Comparison of ENCODE assay signal across 28 mouse cellular contexts in genomic region chr9:77444876-77445275, GRCm38 (mm10).
DNase-seq lines count a peak whose midpoint lies in the region; ATAC-seq lines count a peak whose summit lies in the region.
"Had no signal": no experiment of that assay in that cellular context is flagged by ENCODE, and none has a peak within 500 bp of the region (broad histone marks: within the 10 kb centered on the region; RNA-seq: fewer than 3 reads in every experiment).

No protein-coding gene starts in this region.

- no peaks in the 10 kb centered on the region for H3K9me3 ChIP-seq in embryonic facial prominence, embryonic 14.5 days (ENCODE audit: control insufficient read depth, low read length)
- no peaks in the 10 kb centered on the region for H3K9me3 ChIP-seq in embryonic facial prominence, embryonic 10.5 days
- no peaks in the 10 kb centered on the region for H3K9me3 ChIP-seq in forebrain, embryonic 14.5 days (replicated peaks; ENCODE audit: control insufficient read depth, low read length)
- no peaks in the 10 kb centered on the region for H3K9me3 ChIP-seq in forebrain, embryonic 10.5 days
- H3K9me3 ChIP-seq: embryonic facial prominence, embryonic 12.5 days; embryonic facial prominence, embryonic 15.5 days had no signal

- H3K4me2 ChIP-seq in embryonic facial prominence, embryonic 14.5 days (ENCODE audit: low read depth, low read length) = no peak overlapping the region
- H3K4me2 ChIP-seq in forebrain, embryonic 14.5 days (ENCODE audit: low read length) = no peak overlapping the region
- H3K4me2 ChIP-seq: embryonic facial prominence, embryonic 12.5 days; embryonic facial prominence, embryonic 15.5 days had no signal

- no peaks in the 10 kb centered on the region for H3K4me1 ChIP-seq in embryonic facial prominence, embryonic 14.5 days (ENCODE audit: control insufficient read depth, insufficient read depth, low read length)
- H3K4me1 ChIP-seq in embryonic facial prominence, embryonic 10.5 days = peaks cover 2% of the 10 kb centered on the region; the same call in 1 of the 2 replicates
- no peaks in the 10 kb centered on the region for H3K4me1 ChIP-seq in forebrain, embryonic 14.5 days (ENCODE audit: control insufficient read depth, insufficient read depth, low read length)
- no peaks in the 10 kb centered on the region for H3K4me1 ChIP-seq in forebrain, embryonic 10.5 days
- H3K4me1 ChIP-seq: embryonic facial prominence, embryonic 12.5 days had no signal

- no peak overlapping the region for H3K27ac ChIP-seq in embryonic facial prominence, embryonic 14.5 days (replicated peaks; ENCODE audit: low read depth, low read length)
- H3K27ac ChIP-seq in embryonic facial prominence, embryonic 10.5 days (replicated peaks) = no peak overlapping the region
- H3K27ac ChIP-seq in forebrain, embryonic 14.5 days (ENCODE audit: low read depth, low read length) = no peak overlapping the region
- H3K27ac ChIP-seq in forebrain, embryonic 10.5 days = no peak overlapping the region
- H3K27ac ChIP-seq: embryonic facial prominence, embryonic 12.5 days; embryonic facial prominence, embryonic 15.5 days; gastrocnemius, adult 2 months had no signal

- 89% methylated on average over 4 of the region's 4 CpGs for WGBS in embryonic facial prominence, embryonic 14.5 days
- WGBS in embryonic facial prominence, embryonic 10.5 days = 95% methylated on average over 4 of the region's 4 CpGs
- WGBS in forebrain, embryonic 14.5 days = 87% methylated on average over 4 of the region's 4 CpGs
- whole genome bisulfite sequencing in forebrain, embryonic 10.5 days = 95% methylated on average over 4 of the region's 4 CpGs

- H3K27me3 ChIP-seq in embryonic facial prominence, embryonic 14.5 days (replicated peaks; ENCODE audit: control insufficient read depth, insufficient read depth, low read length) = no peaks in the 10 kb centered on the region
- no peaks in the 10 kb centered on the region for H3K27me3 ChIP-seq in embryonic facial prominence, embryonic 10.5 days (replicated peaks; ENCODE audit: low read depth, poor library complexity, severe bottlenecking)
- H3K27me3 ChIP-seq in forebrain, embryonic 14.5 days (replicated peaks; ENCODE audit: control insufficient read depth, insufficient read depth, low read length) = no peaks in the 10 kb centered on the region
- no peaks in the 10 kb centered on the region for H3K27me3 ChIP-seq in forebrain, embryonic 10.5 days (ENCODE audit: poor library complexity, severe bottlenecking)
- H3K27me3 ChIP-seq: CH12.LX; embryonic facial prominence, embryonic 12.5 days; embryonic facial prominence, embryonic 15.5 days; Patski had no signal

- no peak for ATAC-seq in embryonic facial prominence, embryonic 14.5 days (ENCODE audit: low read depth)
- no peak; the same call in 1 of the 2 replicates for ATAC-seq in forebrain, embryonic 14.5 days
- ATAC-seq in frontal cortex, adult (ENCODE audit: low TSS enrichment) = peak; percentile 79
- ATAC-seq: activated CD4-positive, CD25-positive, alpha-beta regulatory T cell, adult 4 months; CD4-positive, CD25-positive, alpha-beta regulatory T cell, adult 4 months; Patski had no signal

- intact Hi-C loops in heart, postnatal 10 days (cut with DNase I) = no loop called here

- H3K9ac ChIP-seq in embryonic facial prominence, embryonic 14.5 days (ENCODE audit: low read depth, low read length) = no peak overlapping the region
- H3K9ac ChIP-seq in forebrain, embryonic 14.5 days (ENCODE audit: low read length) = no peak overlapping the region
- H3K9ac ChIP-seq: embryonic facial prominence, embryonic 12.5 days; embryonic facial prominence, embryonic 15.5 days had no signal

- H3K4me3 ChIP-seq in embryonic facial prominence, embryonic 14.5 days (ENCODE audit: low read depth, low read length) = no peak overlapping the region
- H3K4me3 ChIP-seq in embryonic facial prominence, embryonic 10.5 days = no peak overlapping the region
- no peak overlapping the region for H3K4me3 ChIP-seq in forebrain, embryonic 14.5 days (ENCODE audit: low read depth, low read length)
- H3K4me3 ChIP-seq in forebrain, embryonic 10.5 days = no peak overlapping the region
- H3K4me3 ChIP-seq: embryonic facial prominence, embryonic 12.5 days; embryonic facial prominence, embryonic 15.5 days; erythroblast, embryonic 14.5 days; gastrocnemius, adult 2 months had no signal

- DNase-seq in embryonic facial prominence, embryonic 14.5 days (ENCODE audit: low spot score) = peak; percentile 39
- DNase-seq in embryonic facial prominence, embryonic 10.5 days (ENCODE audit: low spot score) = no peak
- DNase-seq in forebrain, embryonic 14.5 days (ENCODE audit: low spot score) = peak; percentile 37
- DNase-seq in forebrain, embryonic 10.5 days (ENCODE audit: extremely low spot score, low spot score) = no peak
- no peak for DNase-seq in frontal cortex, postnatal 36 days (ENCODE audit: low spot score in 2 of 2)
- DNase-seq in brain, adult 2 months (ENCODE audit: low read depth, low spot score) = peak; percentile 33
- no peak for DNase-seq in heart, postnatal 10 days
- DNase-seq: adrenal gland, adult 8-10 months; adrenal gland, postnatal 14 days; adrenal gland, postnatal 36 days; B cell, adult 2 months; cerebellum, adult 11 months; cerebellum, adult 18-20 months; cerebellum, adult 8-10 months; cerebellum, adult 9-11 months; cerebellum, postnatal 14 days; cerebellum, postnatal 36 days; embryo, embryonic 11 days; gastrocnemius, adult 2 months had no signal

- peaks cover 17% of the 10 kb centered on the region for H3K36me3 ChIP-seq in embryonic facial prominence, embryonic 14.5 days (ENCODE audit: control insufficient read depth, insufficient read depth, low read length)
- H3K36me3 ChIP-seq in embryonic facial prominence, embryonic 10.5 days (replicated peaks) = peaks cover 19% of the 10 kb centered on the region; the same call in 1 of the 2 replicates
- H3K36me3 ChIP-seq in forebrain, embryonic 14.5 days (ENCODE audit: control insufficient read depth, insufficient read depth, low read length) = peaks cover 18% of the 10 kb centered on the region
- peaks cover 33% of the 10 kb centered on the region for H3K36me3 ChIP-seq in forebrain, embryonic 10.5 days (replicated peaks)
- H3K36me3 ChIP-seq: G1E had no signal

Comparison
In these comparisons a context has a peak if more than half of its experiments do, and no peak if none do; other contexts are left out.
1. DNase-seq: peak in embryonic facial prominence, embryonic 14.5 days (single experiment), forebrain, embryonic 14.5 days (single experiment) and brain, adult 2 months (single experiment); none in embryonic facial prominence, embryonic 10.5 days (single experiment), forebrain, embryonic 10.5 days (single experiment), frontal cortex, postnatal 36 days (0 of 2) and heart, postnatal 10 days (0 of 2).